Mouse (Mus musculus) neural tube, embryonic 11.5 days (tissue): ENCODE results near the gene Itga2. TPM values are rescaled to one million over a fixed set of nuclear protein-coding genes. Genes with fewer than 3 reads are reported as not detected.

Experiments
- ATAC-seq: fragments of 200-750 bp; cut with Nextera tagmentation; 2 replicates; pipeline ENCODE4 v1.8.0; 2017; ENCODE audit warnings: moderate number of reproducible peaks, mild to moderate bottlenecking, moderate TSS enrichment, moderate library complexity; ENCODE audit not compliant: insufficient read depth, low FRiP score, low TSS enrichment
- DNase-seq: peaks from one replicate; pipeline ENCODE4 v3.0.0-alpha.2; 2015; ENCODE audit warnings: low spot score
- H3K27ac ChIP-seq: fragments of 300-500 bp; sonication (generic); 2 replicates; pipeline ENCODE4 v1.5.1; 2014; ENCODE audit warnings: low read depth, mild to moderate bottlenecking, low read length
- H3K27me3 ChIP-seq: fragments of 300-500 bp; sonication (generic); 2 replicates; pipeline ENCODE4 v1.6.1; 2014; ENCODE audit warnings: mild to moderate bottlenecking, low read length, mixed read lengths; ENCODE audit not compliant: control insufficient read depth, insufficient read depth
- H3K36me3 ChIP-seq: fragments of 300-500 bp; sonication (generic); 2 replicates; pipeline ENCODE4 v1.6.1; 2014; ENCODE audit warnings: mild to moderate bottlenecking, low read length, moderate library complexity, mixed read lengths; ENCODE audit not compliant: control insufficient read depth, insufficient read depth
- H3K4me1 ChIP-seq: fragments of 300-500 bp; sonication (generic); 2 replicates; pipeline ENCODE4 v1.6.1; 2014; ENCODE audit warnings: low read length, mixed read lengths; ENCODE audit not compliant: control insufficient read depth, insufficient read depth
- H3K4me2 ChIP-seq: fragments of 300-500 bp; sonication (generic); 2 replicates; pipeline ENCODE4 v1.6.1; 2014; ENCODE audit warnings: low read depth, mild to moderate bottlenecking, moderate library complexity
- H3K4me3 ChIP-seq: fragments of 300-500 bp; sonication (generic); 2 replicates; pipeline ENCODE4 v1.5.1; 2014; ENCODE audit warnings: low read depth, low read length
- H3K9ac ChIP-seq: fragments of 300-500 bp; sonication (generic); 2 replicates; pipeline ENCODE4 v1.6.1; 2014; ENCODE audit warnings: mild to moderate bottlenecking, low read length
- H3K9me3 ChIP-seq: fragments of 300-500 bp; sonication (generic); 2 replicates; pipeline ENCODE4 v1.6.1; 2016; ENCODE audit warnings: low read length; ENCODE audit not compliant: control insufficient read depth
- WGBS: fragments of 180-500 bp; shearing (Covaris S2); extraction: QIAGEN DNeasy Blood & Tissue Kit; methylation state at CpG from one replicate; pipeline ENCODE4 v1.1.7; 2014; 5-methylcytosine and 5-hydroxymethylcytosine counted together
- polyA plus RNA-seq: library from polyadenylated mRNA; unstranded; fragments of >200 nt; fragmentation: Nextera tagmentation; extraction: Ambion mirVana; gene quantifications from 2 replicates; pipeline ENCODE4 v1.2.1, GENCODE M21; 2014

The Itga2 gene
- polyA plus RNA-seq, 1 experiment from 2014 or later = 0.92 TPM

GRCm38 (mm10) chr13:114857525-114857924, 74.4 kb downstream of the Itga2 start:
- H3K9me3 ChIP-seq = no peaks in the 10 kb centered on the region
- H3K4me3 ChIP-seq = no peak overlapping the region
- H3K4me1 ChIP-seq = no peaks in the 10 kb centered on the region
- no peak overlapping the region for H3K27ac ChIP-seq
- no peak overlapping the region for H3K4me2 ChIP-seq
- no peaks in the 10 kb centered on the region for H3K27me3 ChIP-seq
- no peak for ATAC-seq
- H3K36me3 ChIP-seq = no peaks in the 10 kb centered on the region
- H3K9ac ChIP-seq = no peak overlapping the region
- no peak for DNase-seq
- 92% methylated on average over 4 of the region's 4 CpGs for WGBS

- 54% methylated on average over 7 of the region's 7 CpGs for WGBS
- Histone ChIP-seq H3K9me3 (no peaks in the 10 kb centered on the region), H3K4me1 (no peaks in the 10 kb centered on the region), H3K4me3 (no peak overlapping the region), H3K9ac (no peak overlapping the region), H3K4me2 (no peak overlapping the region), H3K27ac (no peak overlapping the region), H3K36me3 (no peaks in the 10 kb centered on the region), H3K27me3 (no peaks in the 10 kb centered on the region)
- DNase-seq (no peak), ATAC-seq (no peak)
Observed at GRCm38 (mm10) chr13:114856269-114856627, 75.7 kb downstream of the Itga2 start.

- ATAC-seq (no peak), DNase-seq (peak; percentile 36)
- Histone ChIP-seq H3K36me3 (no peaks in the 10 kb centered on the region), H3K4me2 (no peak overlapping the region), H3K27ac (no peak overlapping the region), H3K9me3 (no peaks in the 10 kb centered on the region), H3K27me3 (no peaks in the 10 kb centered on the region), H3K9ac (peak overlapping the region; percentile 33), H3K4me1 (no peaks in the 10 kb centered on the region), H3K4me3 (no peak overlapping the region)
- 30% methylated on average over 15 of the region's 15 CpGs for WGBS
Observed at GRCm38 (mm10) chr13:114855573-114856268, 76.2 kb downstream of the Itga2 start.

GRCm38 (mm10) chr13:114854428-114854827, 77.5 kb downstream of the Itga2 start:
- Histone ChIP-seq H3K27ac (no peak overlapping the region), H3K4me2 (no peak overlapping the region), H3K9me3 (no peaks in the 10 kb centered on the region), H3K4me1 (no peaks in the 10 kb centered on the region), H3K9ac (no peak overlapping the region), H3K27me3 (no peaks in the 10 kb centered on the region), H3K4me3 (no peak overlapping the region), H3K36me3 (no peaks in the 10 kb centered on the region)
- 95% methylated on average over 3 of the region's 3 CpGs for WGBS
- ATAC-seq (0 out of 2 replicates have a peak, but pooled peaks have one; percentile 13), DNase-seq (no peak)

GRCm38 (mm10) chr13:114854023-114854422, 77.9 kb downstream of the Itga2 start:
- H3K4me1 ChIP-seq = no peaks in the 10 kb centered on the region
- no peak overlapping the region for H3K4me2 ChIP-seq
- ATAC-seq (no peak), DNase-seq (no peak)
- H3K9me3 ChIP-seq = no peaks in the 10 kb centered on the region
- H3K27ac ChIP-seq = no peak overlapping the region
- H3K36me3 ChIP-seq = no peaks in the 10 kb centered on the region
- no peaks in the 10 kb centered on the region for H3K27me3 ChIP-seq
- H3K4me3 ChIP-seq = no peak overlapping the region
- no peak overlapping the region for H3K9ac ChIP-seq
- WGBS = 89% methylated on average over 6 of the region's 6 CpGs

GRCm38 (mm10) chr13:114853152-114853551, 78.7 kb downstream of the Itga2 start:
- Histone ChIP-seq H3K9ac (no peak overlapping the region), H3K27ac (no peak overlapping the region), H3K27me3 (no peaks in the 10 kb centered on the region), H3K4me2 (no peak overlapping the region), H3K9me3 (no peaks in the 10 kb centered on the region), H3K36me3 (no peaks in the 10 kb centered on the region), H3K4me3 (no peak overlapping the region), H3K4me1 (no peaks in the 10 kb centered on the region)
- WGBS = 83% methylated on average over 2 of the region's 2 CpGs
- ATAC-seq (no peak), DNase-seq (no peak)

GRCm38 (mm10) chr13:114852264-114853111, 79.4 kb downstream of the Itga2 start:
- H3K4me1 ChIP-seq = no peaks in the 10 kb centered on the region
- DNase-seq (no peak), ATAC-seq (no peak)
- no peaks in the 10 kb centered on the region for H3K27me3 ChIP-seq
- no peak overlapping the region for H3K4me2 ChIP-seq
- no peaks in the 10 kb centered on the region for H3K9me3 ChIP-seq
- H3K27ac ChIP-seq = no peak overlapping the region
- H3K4me3 ChIP-seq = no peak overlapping the region
- H3K36me3 ChIP-seq = no peaks in the 10 kb centered on the region
- WGBS = 54% methylated on average over 6 of the region's 6 CpGs
- no peak overlapping the region for H3K9ac ChIP-seq

GRCm38 (mm10) chr13:114848945-114849344, 83.0 kb downstream of the Itga2 start:
- no peak for DNase-seq
- Histone ChIP-seq H3K4me2 (no peak overlapping the region), H3K4me3 (no peak overlapping the region), H3K4me1 (no peaks in the 10 kb centered on the region), H3K27me3 (no peaks in the 10 kb centered on the region), H3K36me3 (no peaks in the 10 kb centered on the region), H3K9me3 (no peaks in the 10 kb centered on the region), H3K9ac (no peak overlapping the region), H3K27ac (no peak overlapping the region)
- 76% methylated on average over 3 of the region's 3 CpGs for WGBS
- no peak for ATAC-seq

- Histone ChIP-seq H3K4me1 (no peaks in the 10 kb centered on the region), H3K4me2 (no peak overlapping the region), H3K4me3 (no peak overlapping the region), H3K9ac (no peak overlapping the region), H3K36me3 (no peaks in the 10 kb centered on the region), H3K27ac (no peak overlapping the region), H3K9me3 (no peaks in the 10 kb centered on the region), H3K27me3 (no peaks in the 10 kb centered on the region)
- ATAC-seq = no peak
- DNase-seq = no peak
- WGBS = 87% methylated on average over 6 of the region's 6 CpGs
Observed at GRCm38 (mm10) chr13:114845804-114846203, 86.1 kb downstream of the Itga2 start.
